Mouse (Mus musculus) liver, embryonic 13.5 days (tissue): Measurements from ENCODE around the gene Ctc1. TPM values are rescaled to one million over a fixed set of nuclear protein-coding genes. Genes with fewer than 3 reads are reported as not detected.

Experiments
- ATAC-seq: fragments of 200-750 bp; cut with Nextera tagmentation; 2 replicates; pipeline ENCODE4 v1.8.0; 2017; ENCODE audit warnings: low read depth, mild to moderate bottlenecking, moderate number of reproducible peaks, moderate library complexity
- DNase-seq: peaks from one replicate; pipeline ENCODE4 v3.0.0; 2022
- H3K27ac ChIP-seq: fragments of 300-500 bp; sonication (generic); 2 replicates; pipeline ENCODE4 v1.5.1; 2015; ENCODE audit warnings: moderate library complexity, mild to moderate bottlenecking, inconsistent platforms
- H3K27me3 ChIP-seq: fragments of 300-500 bp; sonication (generic); 2 replicates; pipeline ENCODE4 v1.6.1; 2015; ENCODE audit warnings: mild to moderate bottlenecking, inconsistent platforms
- H3K36me3 ChIP-seq: fragments of 300-500 bp; sonication (generic); 2 replicates; pipeline ENCODE4 v1.6.1; 2015; ENCODE audit warnings: mild to moderate bottlenecking, inconsistent platforms
- H3K4me1 ChIP-seq: fragments of 300-500 bp; sonication (generic); replicated peaks from 2 replicates; pipeline ENCODE4 v1.6.1; 2015; ENCODE audit warnings: inconsistent platforms
- H3K4me2 ChIP-seq: fragments of 300-500 bp; sonication (generic); 2 replicates; pipeline ENCODE4 v1.6.1; 2015; ENCODE audit warnings: inconsistent platforms, mild to moderate bottlenecking, moderate library complexity
- H3K4me3 ChIP-seq: fragments of 300-500 bp; sonication (generic); replicated peaks from 2 replicates; pipeline ENCODE4 v1.5.1; 2015; ENCODE audit warnings: mild to moderate bottlenecking, inconsistent platforms
- H3K9ac ChIP-seq: fragments of 300-500 bp; sonication (generic); 2 replicates; pipeline ENCODE4 v1.6.1; 2015; ENCODE audit warnings: mild to moderate bottlenecking, inconsistent platforms
- H3K9me3 ChIP-seq: fragments of 300-500 bp; sonication (generic); replicated peaks from 2 replicates; pipeline ENCODE4 v1.6.1; 2016; ENCODE audit warnings: inconsistent platforms
- WGBS: fragments of 180-500 bp; shearing (Covaris S2); methylation state at CpG from one replicate; pipeline ENCODE4 v1.1.7; 2015; ENCODE audit not compliant: insufficient replicate concordance; 5-methylcytosine and 5-hydroxymethylcytosine counted together
- polyA plus RNA-seq: library from polyadenylated mRNA; unstranded; fragments of >200 nt; fragmentation: Nextera tagmentation; extraction: Ambion mirVana; gene quantifications from 2 replicates; pipeline ENCODE4 v1.2.1, GENCODE M21; 2015

Gene Ctc1
- polyA plus RNA-seq, 1 experiment from 2014 or later = 16.9 TPM

- ATAC-seq (no peak), DNase-seq (no peak)
- H3K27me3 ChIP-seq = no peaks in the 10 kb centered on the region
- peak overlapping the region; percentile 40; the same call in 1 of the 2 replicates for H3K27ac ChIP-seq
- H3K4me1 ChIP-seq = peaks cover 35% of the 10 kb centered on the region
- 80% methylated on average over 9 of the region's 9 CpGs for WGBS
- 0 out of 2 replicates have a peak overlapping the region, but pooled peaks have one; percentile 30 for H3K9ac ChIP-seq
- no peak overlapping the region for H3K4me3 ChIP-seq
- peaks cover 50% of the 10 kb centered on the region for H3K36me3 ChIP-seq
- H3K4me2 ChIP-seq = peak overlapping the region; percentile 94
- no peaks in the 10 kb centered on the region for H3K9me3 ChIP-seq
Measured at GRCm38 (mm10) chr11:69035411-69035810, 19.7 kb downstream of the Ctc1 start.

GRCm38 (mm10) chr11:69035849-69036248, 20.1 kb downstream of the Ctc1 start:
- H3K9ac ChIP-seq = peak overlapping the region; percentile 39
- peak; percentile 81 for DNase-seq
- H3K36me3 ChIP-seq = peaks cover 45% of the 10 kb centered on the region
- ATAC-seq = peak; percentile 40
- peak overlapping the region; percentile 40 for H3K27ac ChIP-seq
- 6% methylated on average over 8 of the region's 8 CpGs for WGBS
- peaks cover 37% of the 10 kb centered on the region for H3K4me1 ChIP-seq
- H3K27me3 ChIP-seq = no peaks in the 10 kb centered on the region
- H3K4me2 ChIP-seq = peak overlapping the region; percentile 94
- no peaks in the 10 kb centered on the region for H3K9me3 ChIP-seq
- peak overlapping the region; percentile 79 for H3K4me3 ChIP-seq

GRCm38 (mm10) chr11:69036486-69037230, 20.9 kb downstream of the Ctc1 start:
- Histone ChIP-seq H3K36me3 (peaks cover 37% of the 10 kb centered on the region), H3K9ac (peak overlapping the region; percentile 80), H3K9me3 (no peaks in the 10 kb centered on the region), H3K4me1 (peaks cover 39% of the 10 kb centered on the region), H3K4me2 (peak overlapping the region; percentile 94), H3K27me3 (no peaks in the 10 kb centered on the region), H3K4me3 (peak overlapping the region; percentile 79), H3K27ac (peak overlapping the region; percentile 75)
- DNase-seq (peak; percentile 83), ATAC-seq (0 out of 2 replicates have a peak, but pooled peaks have one; percentile 16)
- WGBS = 8% methylated on average over 20 of the region's 20 CpGs

GRCm38 (mm10) chr11:69037231-69038061, 21.7 kb downstream of the Ctc1 start:
- peak overlapping the region; percentile 79 for H3K4me3 ChIP-seq
- peaks cover 39% of the 10 kb centered on the region for H3K4me1 ChIP-seq
- peak overlapping the region; percentile 75 for H3K27ac ChIP-seq
- WGBS = under 1% methylated on average over 34 of the region's 34 CpGs
- no peaks in the 10 kb centered on the region for H3K27me3 ChIP-seq
- peak; percentile 28; the same call in 1 of the 2 replicates for ATAC-seq
- peak overlapping the region; percentile 94 for H3K4me2 ChIP-seq
- DNase-seq = peak; percentile 82
- no peaks in the 10 kb centered on the region for H3K9me3 ChIP-seq
- H3K36me3 ChIP-seq = peaks cover 31% of the 10 kb centered on the region
- peak overlapping the region; percentile 80 for H3K9ac ChIP-seq

- Histone ChIP-seq H3K27ac (no peak overlapping the region), H3K9me3 (no peaks in the 10 kb centered on the region), H3K4me1 (peaks cover 39% of the 10 kb centered on the region), H3K9ac (0 out of 2 replicates have a peak overlapping the region, but pooled peaks have one; percentile 78), H3K36me3 (peaks cover 24% of the 10 kb centered on the region), H3K4me3 (peak overlapping the region; percentile 74; the same call in 1 of the 2 replicates), H3K27me3 (no peaks in the 10 kb centered on the region), H3K4me2 (peak overlapping the region; percentile 91)
- no peak for ATAC-seq
- DNase-seq = no peak
- 64% methylated on average over 5 of the region's 5 CpGs for WGBS
Measured at GRCm38 (mm10) chr11:69038173-69038572, 22.5 kb downstream of the Ctc1 start.

GRCm38 (mm10) chr11:69045531-69046394, 30.1 kb downstream of the Ctc1 start, which contains the start of gene Aurkb:
TSS of gene Aurkb (plus strand) at chr11:69045647.
- Histone ChIP-seq H3K36me3 (peaks cover 36% of the 10 kb centered on the region), H3K4me2 (peak within 1 kb of the TSS; percentile 80), H3K4me1 (peaks cover 58% of the 10 kb centered on the region), H3K9ac (peak within 1 kb of the TSS; percentile 96), H3K27me3 (no peaks in the 10 kb centered on the region), H3K4me3 (peak within 1 kb of the TSS; percentile 90), H3K9me3 (no peaks in the 10 kb centered on the region), H3K27ac (peak within 1 kb of the TSS; percentile 95)
- peak; percentile 85 for ATAC-seq
- DNase-seq = peak; percentile 84
- WGBS = under 1% methylated on average over 54 of the region's 54 CpGs

- no peak for ATAC-seq
- 9% methylated on average over 9 of the region's 9 CpGs for whole genome bisulfite sequencing
- peak overlapping the region; percentile 90 for H3K4me3 ChIP-seq
Measured at GRCm38 (mm10) chr11:69046395-69046774, 30.7 kb downstream of the Ctc1 start.

GRCm38 (mm10) chr11:69047592-69047991, 31.9 kb downstream of the Ctc1 start:
- peaks cover 54% of the 10 kb centered on the region for H3K36me3 ChIP-seq
- H3K4me1 ChIP-seq = peaks cover 60% of the 10 kb centered on the region
- 90% methylated on average over 12 of the region's 12 CpGs for WGBS
- peak overlapping the region; percentile 90 for H3K4me3 ChIP-seq
- ATAC-seq = no peak
- peak overlapping the region; percentile 80 for H3K4me2 ChIP-seq
- H3K9ac ChIP-seq = peak overlapping the region; percentile 96
- no peaks in the 10 kb centered on the region for H3K27me3 ChIP-seq
- peak overlapping the region; percentile 41; the same call in 1 of the 2 replicates for H3K27ac ChIP-seq
- DNase-seq = no peak
- H3K9me3 ChIP-seq = no peaks in the 10 kb centered on the region

More at GRCm38 (mm10) chr11:69046395-69046774, 30.7 kb downstream of the Ctc1 start:
- peak overlapping the region; percentile 96 for H3K9ac ChIP-seq
- no peaks in the 10 kb centered on the region for H3K27me3 ChIP-seq
- no peak for DNase-seq
- H3K36me3 ChIP-seq = peaks cover 42% of the 10 kb centered on the region
- peak overlapping the region; percentile 95 for H3K27ac ChIP-seq
- H3K9me3 ChIP-seq = no peaks in the 10 kb centered on the region
- peak overlapping the region; percentile 80 for H3K4me2 ChIP-seq
- peaks cover 60% of the 10 kb centered on the region for H3K4me1 ChIP-seq

- DNase-seq (no peak), ATAC-seq (no peak)
- no peaks in the 10 kb centered on the region for H3K9me3 ChIP-seq
- 86% methylated on average over 14 of the region's 14 CpGs for WGBS
- H3K36me3 ChIP-seq = peaks cover 56% of the 10 kb centered on the region
- no peak overlapping the region for H3K27ac ChIP-seq
- H3K4me3 ChIP-seq = peak overlapping the region; percentile 90
- peaks cover 65% of the 10 kb centered on the region for H3K4me1 ChIP-seq
- H3K9ac ChIP-seq = no peak overlapping the region
- H3K4me2 ChIP-seq = peak overlapping the region; percentile 80
- H3K27me3 ChIP-seq = no peaks in the 10 kb centered on the region
Measured at GRCm38 (mm10) chr11:69048151-69048550, 32.4 kb downstream of the Ctc1 start.

- no peak for ATAC-seq
Measured at GRCm38 (mm10) chr11:69050748-69051147, 35.0 kb downstream of the Ctc1 start.

More at GRCm38 (mm10) chr11:69050748-69051147, 35.0 kb downstream of the Ctc1 start:
- Histone ChIP-seq H3K9ac (no peak overlapping the region), H3K4me2 (no peak overlapping the region), H3K9me3 (no peaks in the 10 kb centered on the region), H3K4me3 (peak overlapping the region; percentile 6; the same call in 1 of the 2 replicates), H3K27me3 (no peaks in the 10 kb centered on the region), H3K36me3 (peaks cover 68% of the 10 kb centered on the region), H3K27ac (no peak overlapping the region), H3K4me1 (peaks cover 54% of the 10 kb centered on the region)
- WGBS = 90% methylated on average over 8 of the region's 8 CpGs
- no peak for DNase-seq
